Mouse (Mus musculus) megakaryocyte, embryonic 14.5 days (primary cell): ENCODE measurements around the gene Tldc2. TPM values are rescaled to one million over a fixed set of nuclear protein-coding genes. Genes with fewer than 3 reads are reported as not detected.
A peak's percentile ranks its signal among the peaks of the same experiment; 100 is the strongest.

Experiments
- H3K27me3 ChIP-seq: replicated peaks from 2 replicates; pipeline ENCODE3; 2012; ENCODE audit warnings: inconsistent platforms
- H3K36me3 ChIP-seq: replicated peaks from 2 replicates; pipeline ENCODE3; 2012; ENCODE audit warnings: low read length, inconsistent platforms, mixed read lengths
- H3K4me1 ChIP-seq: 2 replicates; pipeline ENCODE4 v1.6.1; 2012; ENCODE audit warnings: inconsistent platforms
- H3K4me3 ChIP-seq: replicated peaks from 2 replicates; pipeline ENCODE3; 2012; ENCODE audit warnings: moderate library complexity, mild to moderate bottlenecking, inconsistent platforms
- H3K9me3 ChIP-seq: 2 replicates; pipeline ENCODE4 v1.6.1; 2012; ENCODE audit warnings: inconsistent platforms
- FLI1 ChIP-seq: IDR thresholded peaks from 2 replicates; pipeline ENCODE4 v1.6.1; 2012; ENCODE audit warnings: low read length, inconsistent platforms, mixed read lengths
- GATA1 ChIP-seq: IDR thresholded peaks from 3 replicates; pipeline ENCODE4 v1.6.1; 2012; ENCODE audit warnings: mixed read lengths, low read length, inconsistent platforms, borderline replicate concordance
- polyA plus RNA-seq: library from polyadenylated mRNA; stranded (reverse); fragments of >175 nt; gene quantifications from 2 replicates; pipeline ENCODE4 v1.2.3, GENCODE M21; 2012; ENCODE audit warnings: low replicate concordance; ENCODE audit not compliant: insufficient read depth

The Tldc2 gene
- polyA plus RNA-seq, 1 experiment, result not detected

GRCm38 (mm10) chr2:157069355-157069735, 17.5 kb upstream of the Tldc2 start:
- Histone ChIP-seq H3K4me3 (no peak overlapping the region), H3K4me1 (peaks cover 90% of the 10 kb centered on the region), H3K36me3 (peaks cover 37% of the 10 kb centered on the region), H3K27me3 (no peaks in the 10 kb centered on the region), H3K9me3 (no peaks in the 10 kb centered on the region)
- no peak for TF ChIP-seq FLI1
- no peak for TF ChIP-seq GATA1

- Histone ChIP-seq H3K4me1 (peaks cover 90% of the 10 kb centered on the region), H3K9me3 (no peaks in the 10 kb centered on the region), H3K4me3 (peak overlapping the region; percentile 62), H3K27me3 (no peaks in the 10 kb centered on the region), H3K36me3 (peaks cover 36% of the 10 kb centered on the region)
- TF ChIP-seq GATA1, result no peak
- TF ChIP-seq FLI1, result no peak
Observed at GRCm38 (mm10) chr2:157069755-157070315, 17.0 kb upstream of the Tldc2 start.

DNA sequence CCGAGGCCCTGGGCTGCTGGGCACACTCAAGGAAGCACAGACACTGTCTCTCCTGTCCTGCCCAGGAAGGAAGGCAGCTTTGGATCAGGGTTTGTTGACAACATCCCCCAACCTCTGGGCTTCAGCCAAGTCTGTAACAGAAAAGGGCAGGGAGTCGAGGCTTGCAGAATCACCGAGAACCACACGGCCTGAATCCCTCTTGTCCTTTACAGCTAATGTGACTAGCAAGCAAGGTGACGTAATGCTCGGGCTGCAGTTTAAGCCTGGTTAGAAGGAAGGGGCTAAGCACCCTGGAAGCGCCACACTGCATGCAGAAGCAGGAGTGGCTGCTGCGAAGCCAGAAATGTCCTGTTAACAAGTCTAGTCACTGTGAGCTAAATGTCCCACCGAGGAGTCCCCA, 16.5 kb upstream of the Tldc2 start:
- peaks cover 90% of the 10 kb centered on the region for H3K4me1 ChIP-seq
- no peak for TF ChIP-seq GATA1
- no peak for TF ChIP-seq FLI1
- H3K27me3 ChIP-seq, result no peaks in the 10 kb centered on the region
- peaks cover 33% of the 10 kb centered on the region for H3K36me3 ChIP-seq
- no peaks in the 10 kb centered on the region for H3K9me3 ChIP-seq
- peak overlapping the region; percentile 78 for H3K4me3 ChIP-seq

- no peaks in the 10 kb centered on the region for H3K9me3 ChIP-seq
- H3K4me3 ChIP-seq, result peak overlapping the region; percentile 82
- H3K27me3 ChIP-seq, result no peaks in the 10 kb centered on the region
- no peak for TF ChIP-seq FLI1
- TF ChIP-seq GATA1, result no peak
- H3K36me3 ChIP-seq, result peaks cover 30% of the 10 kb centered on the region
- peaks cover 92% of the 10 kb centered on the region for H3K4me1 ChIP-seq
Observed at GRCm38 (mm10) chr2:157071556-157071955, 15.3 kb upstream of the Tldc2 start.

DNA sequence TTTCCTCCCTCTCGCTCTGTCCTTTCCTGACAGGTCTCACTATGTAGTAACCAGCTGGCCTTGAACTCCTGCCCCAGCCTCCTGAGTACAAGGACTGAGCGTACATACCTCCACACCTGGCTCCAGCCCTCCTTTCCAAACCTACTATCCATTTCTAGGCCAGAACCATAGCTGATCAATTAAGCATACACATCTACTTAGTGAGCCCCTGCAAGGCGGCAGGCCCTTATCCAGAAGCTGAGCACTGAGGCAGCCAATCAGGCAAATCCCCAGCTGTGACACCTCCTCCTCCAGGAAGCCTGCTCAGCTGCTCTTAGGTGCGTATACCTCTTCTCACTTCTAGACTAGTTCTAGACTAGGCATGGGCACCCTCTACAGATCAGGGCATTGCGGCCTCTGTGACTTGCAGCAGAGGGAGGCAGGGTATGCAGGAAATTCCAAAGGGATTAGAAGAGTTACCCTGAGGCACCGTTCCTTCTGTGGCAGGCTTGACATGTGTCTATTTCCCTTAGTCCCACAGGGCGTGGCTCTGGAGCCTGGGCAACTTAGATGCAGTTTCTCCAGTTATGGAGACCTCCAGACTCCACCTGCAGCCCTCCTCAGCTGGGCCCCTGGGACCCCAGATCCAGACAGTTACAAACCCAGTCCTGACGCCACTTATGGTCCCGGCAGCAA, 14.4 kb upstream of the Tldc2 start:
- Histone ChIP-seq H3K4me3 (peak overlapping the region; percentile 82), H3K4me1 (peaks cover 93% of the 10 kb centered on the region), H3K27me3 (peaks cover 4% of the 10 kb centered on the region), H3K36me3 (peaks cover 22% of the 10 kb centered on the region), H3K9me3 (no peaks in the 10 kb centered on the region)
- no peak for TF ChIP-seq FLI1
- TF ChIP-seq GATA1, result no peak

GRCm38 (mm10) chr2:157073378-157074052, 13.3 kb upstream of the Tldc2 start:
- Histone ChIP-seq H3K27me3 (peaks cover 13% of the 10 kb centered on the region), H3K4me3 (peak overlapping the region; percentile 66), H3K9me3 (no peaks in the 10 kb centered on the region), H3K4me1 (peaks cover 100% of the 10 kb centered on the region), H3K36me3 (peaks cover 22% of the 10 kb centered on the region)
- no peak for TF ChIP-seq GATA1

DNA sequence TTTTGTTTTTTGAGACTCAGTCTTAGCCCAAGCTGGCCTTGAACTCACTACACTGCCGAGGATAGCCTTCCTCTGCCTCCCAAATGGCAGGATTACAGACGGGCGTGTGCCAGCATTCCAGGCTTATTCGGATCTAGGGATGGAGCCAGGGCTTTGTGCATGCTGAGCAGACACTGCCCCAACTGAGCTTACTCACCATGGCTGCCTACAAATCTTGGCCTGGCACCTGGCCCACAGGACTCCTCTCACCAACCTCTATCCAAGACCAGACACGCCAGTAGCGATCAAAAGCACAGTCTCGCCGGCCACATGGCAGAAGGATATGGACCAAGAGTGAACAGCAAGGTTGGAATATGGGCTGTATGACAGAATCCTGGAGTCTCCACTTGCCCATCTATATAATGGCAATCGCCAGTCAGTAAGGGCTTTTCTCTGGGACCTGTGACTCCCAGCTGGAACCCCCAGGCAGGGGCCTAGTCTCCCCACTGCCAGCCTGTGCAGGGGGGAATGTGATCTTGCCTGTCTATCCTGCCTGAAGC, 12.6 kb upstream of the Tldc2 start:
- H3K4me1 ChIP-seq, result peaks cover 96% of the 10 kb centered on the region
- TF ChIP-seq GATA1, result no peak
- no peak for TF ChIP-seq FLI1

DNA sequence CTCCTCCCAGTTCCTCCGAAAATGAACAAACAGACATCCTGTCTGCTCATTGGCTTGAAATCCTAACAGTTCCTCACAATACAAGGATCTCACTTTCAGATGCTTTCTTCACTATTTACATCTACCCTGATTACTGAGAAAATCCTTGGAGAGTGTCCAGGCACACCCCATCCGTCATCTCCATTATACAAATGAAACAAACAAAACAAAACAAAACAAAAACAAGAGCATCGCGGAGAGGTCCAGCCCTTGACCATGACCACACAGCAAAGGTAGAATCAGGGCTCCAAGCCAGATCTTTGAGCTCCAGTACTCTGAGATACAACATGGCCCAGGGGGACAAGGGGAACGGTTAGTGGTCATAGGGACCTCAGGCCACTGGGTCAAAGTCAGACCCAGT, 12.1 kb upstream of the Tldc2 start:
- peaks cover 19% of the 10 kb centered on the region for H3K36me3 ChIP-seq
- peaks cover 96% of the 10 kb centered on the region for H3K4me1 ChIP-seq
- no peak overlapping the region for H3K4me3 ChIP-seq
- H3K9me3 ChIP-seq, result no peaks in the 10 kb centered on the region
- peaks cover 26% of the 10 kb centered on the region for H3K27me3 ChIP-seq
- no peak for TF ChIP-seq GATA1
- no peak for TF ChIP-seq FLI1

More for the DNA sequence above, 12.6 kb upstream of the Tldc2 start:
- Histone ChIP-seq H3K4me3 (peak overlapping the region; percentile 31), H3K36me3 (peaks cover 19% of the 10 kb centered on the region), H3K9me3 (no peaks in the 10 kb centered on the region), H3K27me3 (peaks cover 21% of the 10 kb centered on the region)

DNA sequence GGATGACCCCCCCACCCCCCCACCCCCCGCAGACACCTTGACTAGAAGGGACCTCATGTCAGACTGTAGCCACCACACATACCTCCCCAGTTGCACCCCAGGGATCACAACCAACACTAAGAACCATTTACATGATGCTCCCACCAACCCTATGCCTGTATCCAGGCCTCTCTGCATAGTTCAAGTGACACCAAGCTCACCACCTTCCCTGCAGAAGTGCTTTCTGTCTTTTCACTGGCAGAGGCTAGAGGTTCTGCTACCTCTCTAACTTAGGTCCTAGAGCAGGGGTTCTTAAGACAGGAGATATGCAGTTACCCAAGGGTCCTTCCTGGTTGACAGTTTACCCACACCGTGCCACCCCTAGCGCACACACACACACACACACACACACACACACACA, 11.6 kb upstream of the Tldc2 start:
- H3K36me3 ChIP-seq, result peaks cover 19% of the 10 kb centered on the region
- peak overlapping the region; percentile 24 for H3K4me3 ChIP-seq
- no peaks in the 10 kb centered on the region for H3K9me3 ChIP-seq
- peaks cover 94% of the 10 kb centered on the region for H3K4me1 ChIP-seq
- TF ChIP-seq GATA1, result no peak
- TF ChIP-seq FLI1, result no peak
- peaks cover 30% of the 10 kb centered on the region for H3K27me3 ChIP-seq

DNA sequence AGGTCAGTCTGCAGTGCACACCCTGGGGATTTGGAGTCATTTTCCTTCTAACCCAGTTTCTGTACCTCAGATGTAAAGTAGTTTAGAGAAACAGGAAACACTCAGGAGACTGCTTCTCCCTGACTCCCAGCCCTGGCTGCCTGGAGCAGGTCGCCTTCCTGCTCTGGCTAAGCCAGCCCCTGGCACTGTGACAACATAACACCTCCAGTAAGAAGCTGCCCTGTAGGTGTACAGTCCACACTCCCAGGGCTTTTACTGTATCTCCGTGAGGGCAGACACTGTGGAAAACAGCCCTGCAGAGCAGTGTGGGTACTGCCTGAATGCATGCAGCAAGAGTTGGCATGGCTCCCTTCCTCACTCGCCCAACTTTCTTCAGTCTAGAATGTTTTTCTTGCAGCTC, 11.2 kb upstream of the Tldc2 start:
- peaks cover 89% of the 10 kb centered on the region for H3K4me1 ChIP-seq
- H3K36me3 ChIP-seq, result peaks cover 19% of the 10 kb centered on the region
- peak overlapping the region; percentile 71 for H3K4me3 ChIP-seq
- no peaks in the 10 kb centered on the region for H3K9me3 ChIP-seq
- peaks cover 35% of the 10 kb centered on the region for H3K27me3 ChIP-seq
- TF ChIP-seq FLI1 (no peak), GATA1 (no peak)
